Mouse (Mus musculus): ENCODE results near the gene Nav2.

DNA sequence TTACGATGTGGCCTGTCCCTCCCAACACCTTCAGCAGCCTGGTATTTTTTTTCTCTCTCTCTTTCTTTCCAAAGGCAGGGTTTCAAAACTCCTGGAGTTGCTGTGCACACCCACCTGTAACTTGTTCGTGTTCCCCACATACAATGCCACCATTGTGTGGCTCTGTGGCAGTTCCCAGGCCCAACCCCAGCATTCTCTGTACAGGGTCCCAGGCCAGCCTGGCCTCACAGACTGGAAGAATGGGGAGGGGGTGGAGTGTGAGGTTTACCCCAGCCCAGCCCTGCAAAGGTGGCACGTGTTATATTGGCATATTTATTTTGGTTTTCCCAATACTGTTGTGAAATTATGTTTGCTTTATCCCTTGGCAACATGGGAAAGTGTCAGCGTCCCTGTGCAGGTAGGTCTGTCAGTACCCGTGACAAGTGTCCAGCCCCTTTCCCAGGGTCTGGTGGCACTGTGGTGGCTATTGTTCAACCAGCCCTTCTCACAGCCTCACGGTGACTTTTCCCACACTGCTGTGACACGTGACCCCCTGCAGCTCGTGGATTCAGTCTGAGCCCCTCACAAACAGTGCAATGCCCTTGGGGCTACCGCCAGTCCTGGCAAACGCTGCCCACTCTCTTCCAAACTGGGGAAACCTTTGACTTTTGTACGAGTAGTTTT, 443.2 kb downstream of the Nav2 start:
- TF ChIP-seq CTCF (IDR thresholded peaks at IDR 0.05) (no peak), EP300 (IDR thresholded peaks at IDR 0.05) (no peak)

All from lung, postnatal 0 days (tissue).